Mouse (Mus musculus) liver, embryonic 13.5 days (tissue): ENCODE results near the gene Gdap1l1. TPM values are rescaled to one million over a fixed set of nuclear protein-coding genes. Genes with fewer than 3 reads are reported as not detected.

Experiments used
- ATAC-seq: fragments of 200-750 bp; cut with Nextera tagmentation; 2 replicates; pipeline ENCODE4 v1.8.0; 2017; ENCODE audit warnings: low read depth, mild to moderate bottlenecking, moderate number of reproducible peaks, moderate library complexity
- DNase-seq: peaks from one replicate; pipeline ENCODE4 v3.0.0; 2022
- H3K27ac ChIP-seq: fragments of 300-500 bp; sonication (generic); 2 replicates; pipeline ENCODE4 v1.5.1; 2015; ENCODE audit warnings: moderate library complexity, mild to moderate bottlenecking, inconsistent platforms
- H3K27me3 ChIP-seq: fragments of 300-500 bp; sonication (generic); 2 replicates; pipeline ENCODE4 v1.6.1; 2015; ENCODE audit warnings: mild to moderate bottlenecking, inconsistent platforms
- H3K36me3 ChIP-seq: fragments of 300-500 bp; sonication (generic); 2 replicates; pipeline ENCODE4 v1.6.1; 2015; ENCODE audit warnings: mild to moderate bottlenecking, inconsistent platforms
- H3K4me1 ChIP-seq: fragments of 300-500 bp; sonication (generic); replicated peaks from 2 replicates; pipeline ENCODE4 v1.6.1; 2015; ENCODE audit warnings: inconsistent platforms
- H3K4me2 ChIP-seq: fragments of 300-500 bp; sonication (generic); 2 replicates; pipeline ENCODE4 v1.6.1; 2015; ENCODE audit warnings: inconsistent platforms, mild to moderate bottlenecking, moderate library complexity
- H3K4me3 ChIP-seq: fragments of 300-500 bp; sonication (generic); replicated peaks from 2 replicates; pipeline ENCODE4 v1.5.1; 2015; ENCODE audit warnings: mild to moderate bottlenecking, inconsistent platforms
- H3K9ac ChIP-seq: fragments of 300-500 bp; sonication (generic); 2 replicates; pipeline ENCODE4 v1.6.1; 2015; ENCODE audit warnings: mild to moderate bottlenecking, inconsistent platforms
- H3K9me3 ChIP-seq: fragments of 300-500 bp; sonication (generic); replicated peaks from 2 replicates; pipeline ENCODE4 v1.6.1; 2016; ENCODE audit warnings: inconsistent platforms
- WGBS: fragments of 180-500 bp; shearing (Covaris S2); methylation state at CpG from one replicate; pipeline ENCODE4 v1.1.7; 2015; ENCODE audit not compliant: insufficient replicate concordance; 5-methylcytosine and 5-hydroxymethylcytosine counted together
- polyA plus RNA-seq: library from polyadenylated mRNA; unstranded; fragments of >200 nt; fragmentation: Nextera tagmentation; extraction: Ambion mirVana; gene quantifications from 2 replicates; pipeline ENCODE4 v1.2.1, GENCODE M21; 2015

The Gdap1l1 gene
- polyA plus RNA-seq, 1 experiment from 2014 or later, result 0.35 TPM

GRCm38 (mm10) chr2:163489725-163490291 is 51.5 kb downstream of the Gdap1l1 start:
- DNase-seq (no peak), ATAC-seq (no peak)
- Histone ChIP-seq H3K27me3 (no peaks in the 10 kb centered on the region), H3K9me3 (no peaks in the 10 kb centered on the region), H3K36me3 (no peaks in the 10 kb centered on the region), H3K4me3 (no peak overlapping the region), H3K4me2 (no peak overlapping the region), H3K9ac (no peak overlapping the region), H3K27ac (no peak overlapping the region), H3K4me1 (no peaks in the 10 kb centered on the region)
- WGBS, result 41% methylated on average over 5 of the region's 5 CpGs

- no peak for DNase-seq
Observed at GRCm38 (mm10) chr2:163490656-163491055, 52.4 kb downstream of the Gdap1l1 start.

GRCm38 (mm10) chr2:163491351-163491750 is 53.1 kb downstream of the Gdap1l1 start:
- no peak overlapping the region for H3K4me3 ChIP-seq
- no peak overlapping the region for H3K27ac ChIP-seq
- DNase-seq, result no peak
- H3K9me3 ChIP-seq, result no peaks in the 10 kb centered on the region
- H3K36me3 ChIP-seq, result no peaks in the 10 kb centered on the region
- no peaks in the 10 kb centered on the region for H3K4me1 ChIP-seq
- no peak overlapping the region for H3K9ac ChIP-seq
- no peaks in the 10 kb centered on the region for H3K27me3 ChIP-seq
- no peak for ATAC-seq
- no peak overlapping the region for H3K4me2 ChIP-seq
- 61% methylated on average over 7 of the region's 7 CpGs for WGBS

More at GRCm38 (mm10) chr2:163490656-163491055, 52.4 kb downstream of the Gdap1l1 start:
- no peak overlapping the region for H3K4me2 ChIP-seq
- no peak for ATAC-seq
- no peaks in the 10 kb centered on the region for H3K4me1 ChIP-seq
- no peak overlapping the region for H3K9ac ChIP-seq
- no peak overlapping the region for H3K27ac ChIP-seq
- 75% methylated on average over 17 of the region's 17 CpGs for WGBS
- no peaks in the 10 kb centered on the region for H3K36me3 ChIP-seq
- H3K9me3 ChIP-seq, result no peaks in the 10 kb centered on the region
- no peaks in the 10 kb centered on the region for H3K27me3 ChIP-seq
- H3K4me3 ChIP-seq, result no peak overlapping the region

- Histone ChIP-seq H3K4me3 (no peak within 1 kb of the TSS), H3K4me1 (no peaks in the 10 kb centered on the region), H3K27ac (no peak within 1 kb of the TSS), H3K36me3 (no peaks in the 10 kb centered on the region), H3K9me3 (no peaks in the 10 kb centered on the region), H3K4me2 (no peak within 1 kb of the TSS), H3K27me3 (no peaks in the 10 kb centered on the region), H3K9ac (no peak within 1 kb of the TSS)
- ATAC-seq (no peak), DNase-seq (no peak)
- 53% methylated on average over 5 of the region's 5 CpGs for WGBS
Observed at GRCm38 (mm10) chr2:163492018-163492417, 53.7 kb downstream of the Gdap1l1 start, which contains the start of gene R3hdml. Gene R3hdml, plus strand, starts transcription at chr2:163492318.

GRCm38 (mm10) chr2:163493031-163493430 is 54.8 kb downstream of the Gdap1l1 start:
- ATAC-seq (no peak), DNase-seq (no peak)
- Histone ChIP-seq H3K27me3 (no peaks in the 10 kb centered on the region), H3K9me3 (no peaks in the 10 kb centered on the region), H3K27ac (no peak overlapping the region), H3K36me3 (no peaks in the 10 kb centered on the region), H3K4me1 (no peaks in the 10 kb centered on the region), H3K9ac (no peak overlapping the region), H3K4me2 (no peak overlapping the region), H3K4me3 (no peak overlapping the region)
- 40% methylated on average over 5 of the region's 5 CpGs for WGBS

GRCm38 (mm10) chr2:163493976-163494375 is 55.7 kb downstream of the Gdap1l1 start:
- H3K4me2 ChIP-seq, result no peak overlapping the region
- H3K4me1 ChIP-seq, result no peaks in the 10 kb centered on the region
- H3K27me3 ChIP-seq, result no peaks in the 10 kb centered on the region
- no peak for DNase-seq
- no peak overlapping the region for H3K9ac ChIP-seq
- H3K27ac ChIP-seq, result no peak overlapping the region
- H3K4me3 ChIP-seq, result no peak overlapping the region
- 26% methylated on average over 5 of the region's 5 CpGs for WGBS
- no peaks in the 10 kb centered on the region for H3K36me3 ChIP-seq
- H3K9me3 ChIP-seq, result no peaks in the 10 kb centered on the region
- ATAC-seq, result no peak

GRCm38 (mm10) chr2:163494456-163494855 is 56.2 kb downstream of the Gdap1l1 start:
- no peak overlapping the region for H3K4me2 ChIP-seq
- ATAC-seq (no peak), DNase-seq (no peak)
- no peak overlapping the region for H3K4me3 ChIP-seq
- no peak overlapping the region for H3K9ac ChIP-seq
- H3K27me3 ChIP-seq, result no peaks in the 10 kb centered on the region
- H3K27ac ChIP-seq, result no peak overlapping the region
- H3K9me3 ChIP-seq, result no peaks in the 10 kb centered on the region
- no peaks in the 10 kb centered on the region for H3K4me1 ChIP-seq
- H3K36me3 ChIP-seq, result no peaks in the 10 kb centered on the region
- WGBS, result 31% methylated on average over 6 of the region's 6 CpGs

GRCm38 (mm10) chr2:163502219-163502618 is 63.9 kb downstream of the Gdap1l1 start:
- ATAC-seq (no peak), DNase-seq (no peak)
- Histone ChIP-seq H3K4me2 (no peak overlapping the region), H3K9me3 (no peaks in the 10 kb centered on the region), H3K4me1 (no peaks in the 10 kb centered on the region), H3K4me3 (no peak overlapping the region), H3K9ac (no peak overlapping the region), H3K27ac (no peak overlapping the region), H3K27me3 (no peaks in the 10 kb centered on the region), H3K36me3 (no peaks in the 10 kb centered on the region)
- WGBS, result 67% methylated on average over 2 of the region's 2 CpGs

- H3K4me3 ChIP-seq, result no peak overlapping the region
- H3K36me3 ChIP-seq, result no peaks in the 10 kb centered on the region
- no peak overlapping the region for H3K4me2 ChIP-seq
- no peak overlapping the region for H3K9ac ChIP-seq
- no peaks in the 10 kb centered on the region for H3K9me3 ChIP-seq
- ATAC-seq (no peak), DNase-seq (no peak)
- no peaks in the 10 kb centered on the region for H3K4me1 ChIP-seq
- no peak overlapping the region for H3K27ac ChIP-seq
- WGBS, result 58% methylated on average over 7 of the region's 7 CpGs
- no peaks in the 10 kb centered on the region for H3K27me3 ChIP-seq
Observed at GRCm38 (mm10) chr2:163503191-163503590, 64.9 kb downstream of the Gdap1l1 start.

Other genes with a start within 250 kb of the Gdap1l1 start
- 0.36 and 0.82 TPM in 2 replicates for gene Tox2, start 235.4 kb upstream of the Gdap1l1 start, polyA plus RNA-seq
- gene Jph2, start 40.5 kb upstream of the Gdap1l1 start, polyA plus RNA-seq, result 0.16 and 0.21 TPM in 2 replicates
- gene Oser1, start 13.8 kb upstream of the Gdap1l1 start, polyA plus RNA-seq, result 36.1 and 39.2 TPM in 2 replicates
- 4.7 and 5.3 TPM in 2 replicates for gene Fitm2, start 34.2 kb downstream of the Gdap1l1 start, polyA plus RNA-seq
- not detected in 2 replicates for gene R3hdml, start 53.8 kb downstream of the Gdap1l1 start, polyA plus RNA-seq
- 12.3 and 15.3 TPM in 2 replicates for gene Hnf4a, start 68.3 kb downstream of the Gdap1l1 start, polyA plus RNA-seq
- 13.9 and 15.9 TPM in 2 replicates for gene Ttpal, start 163.8 kb downstream of the Gdap1l1 start, polyA plus RNA-seq
- 112 and 130 TPM in 2 replicates for gene Serinc3, start 206.7 kb downstream of the Gdap1l1 start, polyA plus RNA-seq
- gene Pkig, start 219.9 kb downstream of the Gdap1l1 start, polyA plus RNA-seq, result 122 and 139 TPM in 2 replicates